Comparison of ENCODE assay signal across 6 mouse cellular contexts in the genomic region with DNA sequence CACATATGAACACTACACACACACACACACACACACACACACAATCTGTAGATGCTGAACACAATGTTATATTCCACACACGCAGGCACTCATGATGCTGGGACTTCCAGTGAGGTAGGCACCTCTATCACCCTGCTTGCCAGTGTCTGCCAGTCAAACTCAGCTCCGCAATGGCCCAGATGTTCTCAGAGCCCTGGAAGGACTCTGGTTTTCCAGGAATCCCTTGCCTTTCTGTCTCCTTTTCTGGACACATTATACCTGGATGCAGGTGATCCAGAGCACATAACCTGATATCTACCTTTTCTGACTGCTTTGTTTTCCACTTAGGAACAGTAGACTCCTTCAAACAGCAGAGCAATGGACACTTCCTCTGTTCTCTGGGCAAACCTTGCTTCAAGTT.
"Had no signal": no experiment of that assay in that cellular context is flagged by ENCODE, and none has a peak within 500 bp of the region (broad histone marks: within the 10 kb centered on the region; RNA-seq: fewer than 3 reads in every experiment).

No protein-coding gene starts in this region.

- H3K27me3 ChIP-seq: lung, embryonic 15.5 days; neural tube, embryonic 13.5 days had no signal

- H3K4me3 ChIP-seq: lung, embryonic 15.5 days; midbrain, embryonic 12.5 days; myocyte; neural tube, embryonic 13.5 days; neural tube, embryonic 15.5 days had no signal

- H3K36me3 ChIP-seq: lung, embryonic 15.5 days; midbrain, embryonic 12.5 days; neural tube, embryonic 13.5 days; neural tube, embryonic 15.5 days had no signal

- H3K4me1 ChIP-seq: lung, embryonic 15.5 days had no signal

- H3K9ac ChIP-seq: liver, embryonic 14.5 days; lung, embryonic 15.5 days; midbrain, embryonic 12.5 days; neural tube, embryonic 13.5 days; neural tube, embryonic 15.5 days had no signal

- H3K4me2 ChIP-seq: lung, embryonic 15.5 days; midbrain, embryonic 12.5 days; neural tube, embryonic 13.5 days; neural tube, embryonic 15.5 days had no signal

- H3K27ac ChIP-seq: liver, embryonic 14.5 days; lung, embryonic 15.5 days; midbrain, embryonic 12.5 days; neural tube, embryonic 13.5 days; neural tube, embryonic 15.5 days had no signal

- H3K9me3 ChIP-seq: lung, embryonic 15.5 days; midbrain, embryonic 12.5 days; neural tube, embryonic 13.5 days; neural tube, embryonic 15.5 days had no signal
